Mouse (Mus musculus): ENCODE results near the gene Lrrc19.

DNA sequence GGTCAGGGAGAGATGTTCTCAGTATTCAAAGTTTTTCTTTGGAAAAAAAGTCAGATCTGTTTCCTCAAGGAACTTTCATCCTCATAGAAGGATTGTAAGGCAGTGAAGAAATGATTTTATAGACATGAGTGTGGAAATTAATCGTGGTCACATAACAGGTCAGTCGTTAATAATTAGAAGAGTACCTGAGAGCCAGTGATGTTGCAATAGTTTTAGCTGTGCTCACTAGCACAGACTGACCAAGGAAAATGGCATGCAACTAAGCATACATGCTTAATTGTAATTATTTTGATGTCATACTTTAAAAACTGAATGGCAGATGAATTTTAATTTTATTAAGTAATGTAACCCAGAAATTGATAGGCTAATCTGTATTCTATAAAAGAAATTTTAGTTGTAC lies 30.7 kb upstream of the Lrrc19 start:
- TF ChIP-seq POLR2A (IDR thresholded peaks at IDR 0.05; ENCODE audit: control insufficient read depth, low read depth, low read length) = no peak
- TF ChIP-seq CTCF (IDR thresholded peaks at IDR 0.05; ENCODE audit: control insufficient read depth, insufficient read depth, insufficient replicate concordance, low read depth, low read length) = no peak

Measured in testis, adult 2 months (tissue).